Mouse (Mus musculus) spleen, adult 2 months (tissue): ENCODE measurements around the gene Mat2a.

ENCODE experiments used
- CTCF ChIP-seq: fragments of 200-500 bp; IDR thresholded peaks from 2 replicates; pipeline ENCODE4 v1.5.1; 2011; ENCODE audit warnings: mild to moderate bottlenecking, inconsistent platforms; ENCODE audit not compliant: insufficient read depth, insufficient read length, insufficient replicate concordance; ENCODE audit errors: extremely low read depth
- POLR2A ChIP-seq: fragments of 200-500 bp; IDR thresholded peaks from 2 replicates; pipeline ENCODE4 v1.6.1; 2011; ENCODE audit warnings: low read depth, low read length, inconsistent platforms

GRCm38 (mm10) chr6:72456567-72456966 lies 17.2 kb upstream of the Mat2a start:
- no peak for TF ChIP-seq CTCF
- TF ChIP-seq POLR2A: no peak
